Mouse (Mus musculus) lung, adult 2 months (tissue): ENCODE measurements at regions not wholly inside any gene's neighbourhood (a gene's known extent, or its start where the extent isn't known, plus 50 kb on each side); places are given as distances from the start of the nearest gene placed in this dataset.
A peak's percentile ranks its signal among the peaks of the same experiment; 100 is the strongest.

Experiments
- DNase-seq: peaks from one replicate; pipeline ENCODE4 v3.0.0; 2022
- H3K4me1 ChIP-seq: fragments of 200-500 bp; 2 replicates; pipeline ENCODE4 v1.6.1; 2011; ENCODE audit warnings: low read length; ENCODE audit not compliant: control insufficient read depth, insufficient read depth
- H3K4me3 ChIP-seq: fragments of 200-500 bp; replicated peaks from 2 replicates; pipeline ENCODE3; 2011; ENCODE audit warnings: low read depth, mild to moderate bottlenecking, control low read depth, low read length; ENCODE audit errors: extremely low read depth
- CTCF ChIP-seq: fragments of 200-500 bp; IDR thresholded peaks from 2 replicates; pipeline ENCODE4 v1.5.1; 2011; ENCODE audit warnings: mild to moderate bottlenecking, low read length, control low read depth; ENCODE audit not compliant: insufficient read depth
- POLR2A ChIP-seq: fragments of 200-500 bp; IDR thresholded peaks from 2 replicates; pipeline ENCODE4 v1.6.1; 2011; ENCODE audit warnings: low read depth, mild to moderate bottlenecking, control low read depth, low read length, borderline replicate concordance; ENCODE audit errors: extremely low read depth
- WGBS: fragments of 180-500 bp; shearing (Covaris S2); methylation state at CpG from one replicate; pipeline ENCODE4 v1.1.7; 2018; 5-methylcytosine and 5-hydroxymethylcytosine counted together

DNA sequence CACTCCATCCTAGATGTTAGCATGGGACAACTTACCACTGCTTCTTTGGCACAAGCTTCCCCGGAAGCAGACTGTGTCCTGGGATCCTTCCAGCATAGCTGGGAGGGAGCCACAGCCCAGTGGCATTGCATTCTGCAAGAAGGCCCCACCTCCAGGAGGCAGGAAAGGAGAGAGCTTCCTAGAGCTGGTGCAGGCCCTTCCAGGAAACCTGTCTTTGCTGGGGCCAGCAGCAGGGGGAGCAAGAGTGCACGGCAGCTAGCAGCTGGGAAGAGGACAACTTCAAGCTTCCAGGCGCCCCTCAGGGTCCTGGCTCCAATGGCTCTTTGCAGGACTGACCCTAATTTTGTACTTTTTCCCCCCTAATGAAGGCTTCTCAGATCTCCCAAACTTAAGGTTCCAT is 115.4 kb upstream of the Sorcs3 start:
- TF ChIP-seq CTCF = peak; percentile 38; the same call in 1 of the 2 replicates
- TF ChIP-seq POLR2A = no peak
- H3K4me3 ChIP-seq = no peak overlapping the region
- peak; percentile 21 for DNase-seq
- WGBS = 18% methylated on average over 3 of the region's 3 CpGs
- H3K4me1 ChIP-seq = no peaks in the 10 kb centered on the region

DNA sequence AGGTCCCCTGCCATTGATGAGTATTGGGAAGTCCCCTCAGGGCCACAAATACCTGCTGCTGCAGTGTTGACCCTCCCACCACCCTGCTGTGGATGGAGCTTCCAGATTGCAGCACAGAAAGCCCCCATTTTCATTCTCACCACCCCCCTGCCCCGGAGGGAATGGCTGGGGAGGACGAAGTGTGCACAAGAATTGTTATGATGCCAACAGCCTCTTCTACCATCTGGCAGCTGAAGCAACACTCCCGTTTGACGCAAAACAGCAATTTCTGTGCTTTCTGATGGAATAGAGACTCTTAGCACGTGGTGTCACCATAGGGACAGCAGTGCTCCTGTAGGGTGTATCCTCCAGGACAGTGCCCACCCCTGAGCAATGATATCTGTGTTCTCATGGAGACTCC is 108.5 kb upstream of the Sorcs3 start:
- DNase-seq = no peak
- TF ChIP-seq POLR2A (no peak), CTCF (no peak)
- H3K4me3 ChIP-seq = no peak overlapping the region
- no peaks in the 10 kb centered on the region for H3K4me1 ChIP-seq
- 63% methylated on average over 5 of the region's 5 CpGs for WGBS

- no peak for DNase-seq
- TF ChIP-seq CTCF (no peak), POLR2A (no peak)
- Histone ChIP-seq H3K4me1 (no peaks in the 10 kb centered on the region), H3K4me3 (no peak overlapping the region)
- WGBS = 55% methylated on average over 5 of the region's 5 CpGs
Observed at GRCm38 (mm10) chr19:48097942-48098596, 107.8 kb upstream of the Sorcs3 start.

DNA sequence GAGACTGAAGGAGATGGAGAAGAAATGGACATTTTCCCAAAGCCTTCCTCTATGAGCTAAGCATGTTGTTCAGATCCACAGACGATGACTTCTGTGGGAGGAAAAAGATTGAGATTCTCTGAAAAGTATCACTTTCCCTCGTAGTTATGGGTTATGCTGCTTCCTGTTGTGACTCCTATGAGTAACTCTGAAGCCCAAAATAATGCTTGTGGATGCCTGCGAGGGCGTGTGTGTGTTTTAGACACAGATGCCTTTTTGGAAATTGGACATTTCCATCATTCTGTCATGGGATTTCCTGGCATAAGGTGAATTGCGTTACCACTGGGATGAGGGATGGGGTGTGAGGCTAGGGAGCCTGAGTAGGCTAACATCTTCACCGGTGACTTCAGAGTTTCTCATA is 104.8 kb upstream of the Sorcs3 start:
- 72% methylated on average over 6 of the region's 6 CpGs for WGBS
- no peak for DNase-seq
- no peaks in the 10 kb centered on the region for H3K4me1 ChIP-seq
- TF ChIP-seq CTCF (no peak), POLR2A (no peak)
- H3K4me3 ChIP-seq = no peak overlapping the region

- no peak for DNase-seq
- 53% methylated on average over 9 of the region's 9 CpGs for WGBS
- Histone ChIP-seq H3K4me3 (no peak overlapping the region), H3K4me1 (no peaks in the 10 kb centered on the region)
- TF ChIP-seq CTCF = no peak
Observed at GRCm38 (mm10) chr19:48115155-48115554, 90.7 kb upstream of the Sorcs3 start.

- Histone ChIP-seq H3K4me1 (no peaks in the 10 kb centered on the region), H3K4me3 (no peak overlapping the region)
- TF ChIP-seq POLR2A = no peak
- no peak for TF ChIP-seq CTCF
- DNase-seq = no peak
- WGBS = 77% methylated on average over 8 of the region's 8 CpGs
Observed at GRCm38 (mm10) chr19:48115728-48116127, 90.1 kb upstream of the Sorcs3 start.

DNA sequence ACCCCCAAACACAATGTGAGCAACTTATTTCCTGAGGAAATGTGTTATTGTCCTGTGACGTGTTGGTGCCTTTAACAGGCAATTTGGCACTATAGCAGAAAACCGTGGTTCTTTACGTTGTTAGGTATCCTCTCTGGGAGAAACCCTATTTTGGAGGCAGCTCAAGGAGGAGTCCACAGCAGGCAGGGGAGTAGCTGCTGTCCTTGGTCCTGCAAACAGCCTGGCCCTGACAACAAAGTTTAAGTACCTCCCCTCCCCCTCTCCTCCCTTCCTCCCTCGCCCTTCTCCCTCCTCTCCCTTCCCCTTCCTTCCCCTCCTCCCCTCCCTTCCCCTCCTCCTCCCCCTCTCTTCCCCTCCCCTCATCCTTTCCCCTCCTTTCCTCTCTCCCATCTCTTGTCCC is 89.1 kb upstream of the Sorcs3 start:
- Histone ChIP-seq H3K4me1 (no peaks in the 10 kb centered on the region), H3K4me3 (no peak overlapping the region)
- no peak for DNase-seq
- TF ChIP-seq POLR2A (no peak), CTCF (no peak)
- WGBS = 10% methylated on average over 3 of the region's 4 CpGs

DNA sequence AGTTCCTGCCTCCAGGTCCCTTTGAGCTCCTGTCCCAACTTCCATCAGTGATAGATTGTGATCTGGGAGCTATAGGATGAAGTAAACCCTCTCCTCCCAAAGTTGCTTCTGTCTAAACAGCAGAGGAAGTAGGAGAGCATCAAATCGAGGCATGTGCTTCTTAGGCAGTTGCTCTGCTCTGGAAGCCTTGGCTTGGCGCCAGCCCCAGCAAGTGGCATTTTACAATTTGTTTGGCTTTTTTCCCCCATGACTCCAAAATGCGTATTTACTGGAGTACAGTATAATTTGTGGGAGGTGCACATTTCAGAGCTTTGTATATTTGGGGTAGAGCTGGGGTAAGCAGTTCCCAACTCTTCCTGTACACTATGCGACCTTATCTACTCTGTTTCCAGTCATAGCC is 88.2 kb upstream of the Sorcs3 start:
- Histone ChIP-seq H3K4me1 (no peaks in the 10 kb centered on the region), H3K4me3 (no peak overlapping the region)
- no peak for DNase-seq
- 52% methylated on average over 4 of the region's 4 CpGs for WGBS
- TF ChIP-seq POLR2A = no peak
- TF ChIP-seq CTCF = no peak

DNA sequence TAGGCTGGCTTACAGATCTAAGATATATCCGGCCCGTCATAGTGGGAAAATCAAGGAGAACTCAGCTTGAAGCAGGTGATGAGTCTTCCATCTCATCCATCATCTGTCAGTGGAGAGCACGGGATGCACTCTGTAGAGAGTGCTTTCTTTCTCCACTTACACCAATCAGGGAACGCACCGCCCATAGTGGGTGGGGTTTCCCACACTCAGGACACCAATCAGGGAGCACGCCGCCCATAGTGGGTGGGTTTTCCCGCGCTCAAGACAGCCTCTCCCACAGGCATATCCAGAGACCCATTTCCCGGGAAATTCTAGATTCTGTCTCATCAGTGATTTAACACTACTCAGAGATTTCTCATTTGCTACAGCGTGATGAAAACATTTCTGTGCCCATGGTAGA is 83.5 kb upstream of the Sorcs3 start:
- 80% methylated on average over 11 of the region's 11 CpGs for WGBS
- no peak for TF ChIP-seq POLR2A
- no peak for TF ChIP-seq CTCF
- no peak for DNase-seq

DNA sequence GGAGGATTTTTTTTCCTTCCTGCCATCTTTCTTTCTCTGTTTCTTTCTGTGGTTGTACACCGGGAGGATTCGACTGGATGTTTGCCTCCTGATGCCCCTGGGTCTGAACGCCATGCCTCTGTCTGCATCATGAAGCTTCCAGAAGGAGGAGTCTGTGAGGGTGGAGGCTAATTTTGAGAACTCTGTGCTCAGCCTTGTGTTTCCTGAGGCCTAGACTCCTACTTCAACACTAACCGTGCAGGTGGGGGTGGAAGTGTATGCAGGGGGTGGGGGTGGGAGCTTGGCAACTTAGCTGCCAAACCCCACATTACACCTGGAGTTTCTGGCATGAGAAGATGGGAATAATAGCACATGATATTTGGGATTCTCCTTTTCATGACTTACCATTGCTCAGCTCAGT is 82.0 kb upstream of the Sorcs3 start:
- TF ChIP-seq POLR2A (no peak), CTCF (no peak)
- WGBS = 80% methylated on average over 4 of the region's 4 CpGs
- no peak for DNase-seq
- Histone ChIP-seq H3K4me3 (no peak overlapping the region), H3K4me1 (no peaks in the 10 kb centered on the region)

More for the DNA sequence above, 83.5 kb upstream of the Sorcs3 start:
- Histone ChIP-seq H3K4me3 (no peak overlapping the region), H3K4me1 (no peaks in the 10 kb centered on the region)

GRCm38 (mm10) chr19:48125731-48126130 is 80.1 kb upstream of the Sorcs3 start:
- WGBS = 71% methylated on average over 6 of the region's 6 CpGs
- Histone ChIP-seq H3K4me3 (no peak overlapping the region), H3K4me1 (no peaks in the 10 kb centered on the region)
- DNase-seq = no peak
- no peak for TF ChIP-seq CTCF
- TF ChIP-seq POLR2A = no peak
